Mouse (Mus musculus) intestine, embryonic 15.5 days (tissue): ENCODE data around the gene Erp27. TPM values are rescaled to one million over a fixed set of nuclear protein-coding genes. Genes with fewer than 3 reads are reported as not detected.

Source experiments
- ATAC-seq: fragments of 200-750 bp; cut with Nextera tagmentation; 2 replicates; pipeline ENCODE4 v1.8.0; 2017; ENCODE audit warnings: moderate TSS enrichment, moderate library complexity
- H3K27ac ChIP-seq: fragments of 300-500 bp; sonication (generic); 2 replicates; pipeline ENCODE4 v1.5.1; 2015; ENCODE audit warnings: mild to moderate bottlenecking, inconsistent platforms
- H3K27me3 ChIP-seq: fragments of 300-500 bp; sonication (generic); replicated peaks from 2 replicates; pipeline ENCODE4 v1.6.1; 2015; ENCODE audit warnings: inconsistent platforms
- H3K36me3 ChIP-seq: fragments of 300-500 bp; sonication (generic); 2 replicates; pipeline ENCODE4 v1.6.1; 2015; ENCODE audit warnings: inconsistent platforms
- H3K4me1 ChIP-seq: fragments of 300-500 bp; sonication (generic); replicated peaks from 2 replicates; pipeline ENCODE4 v1.6.1; 2015; ENCODE audit warnings: inconsistent platforms
- H3K4me2 ChIP-seq: fragments of 300-500 bp; sonication (generic); replicated peaks from 2 replicates; pipeline ENCODE4 v1.6.1; 2015; ENCODE audit warnings: mild to moderate bottlenecking, inconsistent platforms
- H3K4me3 ChIP-seq: fragments of 300-500 bp; sonication (generic); replicated peaks from 2 replicates; pipeline ENCODE4 v1.5.1; 2015; ENCODE audit warnings: inconsistent platforms
- H3K9ac ChIP-seq: fragments of 300-500 bp; sonication (generic); 2 replicates; pipeline ENCODE4 v1.6.1; 2015; ENCODE audit warnings: inconsistent platforms
- H3K9me3 ChIP-seq: fragments of 300-500 bp; sonication (generic); 2 replicates; pipeline ENCODE4 v1.6.1; 2016; ENCODE audit warnings: inconsistent platforms
- WGBS: fragments of 180-500 bp; shearing (Covaris S2); methylation state at CpG from one replicate; pipeline ENCODE4 v1.1.7; 2015; 5-methylcytosine and 5-hydroxymethylcytosine counted together
- polyA plus RNA-seq: library from polyadenylated mRNA; unstranded; fragments of >200 nt; fragmentation: Nextera tagmentation; extraction: Ambion mirVana; gene quantifications from 2 replicates; pipeline ENCODE4 v1.2.1, GENCODE M21; 2015

Gene Erp27
- polyA plus RNA-seq, 1 experiment from 2014 or later: 14.6 TPM

GRCm38 (mm10) chr6:136947716-136948115, 25.7 kb upstream of the Erp27 start:
- 67% methylated on average over 4 of the region's 4 CpGs for WGBS
- no peak overlapping the region for H3K4me3 ChIP-seq
- H3K27ac ChIP-seq: no peak overlapping the region
- no peak overlapping the region for H3K9ac ChIP-seq
- no peaks in the 10 kb centered on the region for H3K27me3 ChIP-seq
- H3K4me1 ChIP-seq: no peaks in the 10 kb centered on the region
- no peak for ATAC-seq
- H3K9me3 ChIP-seq: no peaks in the 10 kb centered on the region
- no peak overlapping the region for H3K4me2 ChIP-seq
- no peaks in the 10 kb centered on the region for H3K36me3 ChIP-seq

GRCm38 (mm10) chr6:136946943-136947342, 25.0 kb upstream of the Erp27 start:
- ATAC-seq: no peak
- Histone ChIP-seq H3K4me2 (no peak overlapping the region), H3K4me1 (no peaks in the 10 kb centered on the region), H3K27ac (no peak overlapping the region), H3K9ac (no peak overlapping the region), H3K36me3 (no peaks in the 10 kb centered on the region), H3K27me3 (no peaks in the 10 kb centered on the region), H3K9me3 (no peaks in the 10 kb centered on the region), H3K4me3 (no peak overlapping the region)
- 49% methylated on average over 9 of the region's 9 CpGs for WGBS

GRCm38 (mm10) chr6:136946241-136946640, 24.3 kb upstream of the Erp27 start:
- peaks cover 6% of the 10 kb centered on the region; the same call in 1 of the 2 replicates for H3K4me1 ChIP-seq
- no peak overlapping the region for H3K4me3 ChIP-seq
- H3K9me3 ChIP-seq: no peaks in the 10 kb centered on the region
- H3K4me2 ChIP-seq: no peak overlapping the region
- WGBS: 63% methylated on average over 5 of the region's 5 CpGs
- ATAC-seq: no peak
- no peaks in the 10 kb centered on the region for H3K36me3 ChIP-seq
- no peaks in the 10 kb centered on the region for H3K27me3 ChIP-seq
- no peak overlapping the region for H3K27ac ChIP-seq
- H3K9ac ChIP-seq: no peak overlapping the region

GRCm38 (mm10) chr6:136944511-136944910, 22.5 kb upstream of the Erp27 start:
- H3K4me1 ChIP-seq: peaks cover 13% of the 10 kb centered on the region; the same call in 1 of the 2 replicates
- WGBS: 53% methylated on average over 8 of the region's 8 CpGs
- no peaks in the 10 kb centered on the region for H3K27me3 ChIP-seq
- no peak overlapping the region for H3K4me2 ChIP-seq
- no peak for ATAC-seq
- H3K4me3 ChIP-seq: no peak overlapping the region
- no peak overlapping the region for H3K9ac ChIP-seq
- H3K27ac ChIP-seq: no peak overlapping the region
- H3K9me3 ChIP-seq: no peaks in the 10 kb centered on the region
- no peaks in the 10 kb centered on the region for H3K36me3 ChIP-seq

GRCm38 (mm10) chr6:136943392-136943791, 21.4 kb upstream of the Erp27 start:
- no peak overlapping the region for H3K4me2 ChIP-seq
- no peak overlapping the region for H3K4me3 ChIP-seq
- H3K9ac ChIP-seq: no peak overlapping the region
- no peak for ATAC-seq
- H3K4me1 ChIP-seq: peaks cover 18% of the 10 kb centered on the region
- H3K36me3 ChIP-seq: no peaks in the 10 kb centered on the region
- no peak overlapping the region for H3K27ac ChIP-seq
- no peaks in the 10 kb centered on the region for H3K9me3 ChIP-seq
- H3K27me3 ChIP-seq: no peaks in the 10 kb centered on the region

GRCm38 (mm10) chr6:136942280-136942679, 20.3 kb upstream of the Erp27 start:
- no peak overlapping the region for H3K27ac ChIP-seq
- WGBS: 84% methylated on average over 9 of the region's 9 CpGs
- ATAC-seq: no peak

GRCm38 (mm10) chr6:136941051-136942021, 19.4 kb upstream of the Erp27 start, which contains the start of gene Arhgdib:
Gene Arhgdib (minus strand): TSS chr6:136941899.
- 26% methylated on average over 12 of the region's 12 CpGs for WGBS
- H3K4me2 ChIP-seq: peak within 1 kb of the TSS; percentile 35; the same call in 1 of the 2 replicates
- peak within 1 kb of the TSS; percentile 26; the same call in 1 of the 2 replicates for H3K9ac ChIP-seq
- H3K4me3 ChIP-seq: no peak within 1 kb of the TSS
- H3K27me3 ChIP-seq: no peaks in the 10 kb centered on the region
- H3K36me3 ChIP-seq: no peaks in the 10 kb centered on the region
- H3K9me3 ChIP-seq: no peaks in the 10 kb centered on the region
- H3K4me1 ChIP-seq: peaks cover 18% of the 10 kb centered on the region
- H3K27ac ChIP-seq: peak within 1 kb of the TSS; percentile 77
- ATAC-seq: peak; percentile 65

More at GRCm38 (mm10) chr6:136942280-136942679, 20.3 kb upstream of the Erp27 start:
- Histone ChIP-seq H3K4me2 (no peak overlapping the region), H3K36me3 (no peaks in the 10 kb centered on the region), H3K9me3 (no peaks in the 10 kb centered on the region), H3K4me3 (no peak overlapping the region), H3K9ac (no peak overlapping the region), H3K27me3 (no peaks in the 10 kb centered on the region), H3K4me1 (peaks cover 18% of the 10 kb centered on the region)

- WGBS: 73% methylated on average over 11 of the region's 11 CpGs
- Histone ChIP-seq H3K4me1 (peaks cover 18% of the 10 kb centered on the region), H3K9ac (no peak overlapping the region), H3K36me3 (no peaks in the 10 kb centered on the region), H3K27me3 (no peaks in the 10 kb centered on the region), H3K9me3 (no peaks in the 10 kb centered on the region), H3K4me3 (no peak overlapping the region), H3K27ac (peak overlapping the region; percentile 66), H3K4me2 (no peak overlapping the region)
- no peak for ATAC-seq
Measured at GRCm38 (mm10) chr6:136940188-136940960, 18.4 kb upstream of the Erp27 start.

- H3K27me3 ChIP-seq: no peaks in the 10 kb centered on the region
- H3K36me3 ChIP-seq: no peaks in the 10 kb centered on the region
- H3K9ac ChIP-seq: no peak overlapping the region
- H3K27ac ChIP-seq: peak overlapping the region; percentile 66; the same call in 1 of the 2 replicates
- no peak for ATAC-seq
- peaks cover 18% of the 10 kb centered on the region for H3K4me1 ChIP-seq
- H3K9me3 ChIP-seq: no peaks in the 10 kb centered on the region
- H3K4me3 ChIP-seq: no peak overlapping the region
- WGBS: 69% methylated on average over 14 of the region's 14 CpGs
- H3K4me2 ChIP-seq: no peak overlapping the region
Measured at GRCm38 (mm10) chr6:136939326-136940187, 17.6 kb upstream of the Erp27 start.

GRCm38 (mm10) chr6:136938331-136939126, 16.5 kb upstream of the Erp27 start:
- Histone ChIP-seq H3K27me3 (no peaks in the 10 kb centered on the region), H3K9me3 (no peaks in the 10 kb centered on the region), H3K4me1 (peaks cover 18% of the 10 kb centered on the region), H3K4me2 (no peak overlapping the region), H3K9ac (no peak overlapping the region), H3K4me3 (no peak overlapping the region), H3K36me3 (no peaks in the 10 kb centered on the region), H3K27ac (no peak overlapping the region)
- ATAC-seq: no peak
- 73% methylated on average over 18 of the region's 18 CpGs for WGBS

- no peak for ATAC-seq
Measured at GRCm38 (mm10) chr6:136937117-136937516, 15.1 kb upstream of the Erp27 start.

More at GRCm38 (mm10) chr6:136937117-136937516, 15.1 kb upstream of the Erp27 start:
- Histone ChIP-seq H3K27me3 (no peaks in the 10 kb centered on the region), H3K9me3 (no peaks in the 10 kb centered on the region), H3K36me3 (no peaks in the 10 kb centered on the region), H3K27ac (no peak overlapping the region), H3K4me1 (peaks cover 18% of the 10 kb centered on the region), H3K4me2 (no peak overlapping the region), H3K4me3 (no peak overlapping the region), H3K9ac (no peak overlapping the region)
- WGBS: 83% methylated on average over 3 of the region's 3 CpGs
